Mouse (Mus musculus): Measurements from ENCODE around the gene Fam171b. TPM values are rescaled to one million over a fixed set of nuclear protein-coding genes. Genes with fewer than 3 reads are reported as not detected.

The Fam171b gene
- total RNA-seq, 2 experiments from 2014 or later, result not detected

DNA sequence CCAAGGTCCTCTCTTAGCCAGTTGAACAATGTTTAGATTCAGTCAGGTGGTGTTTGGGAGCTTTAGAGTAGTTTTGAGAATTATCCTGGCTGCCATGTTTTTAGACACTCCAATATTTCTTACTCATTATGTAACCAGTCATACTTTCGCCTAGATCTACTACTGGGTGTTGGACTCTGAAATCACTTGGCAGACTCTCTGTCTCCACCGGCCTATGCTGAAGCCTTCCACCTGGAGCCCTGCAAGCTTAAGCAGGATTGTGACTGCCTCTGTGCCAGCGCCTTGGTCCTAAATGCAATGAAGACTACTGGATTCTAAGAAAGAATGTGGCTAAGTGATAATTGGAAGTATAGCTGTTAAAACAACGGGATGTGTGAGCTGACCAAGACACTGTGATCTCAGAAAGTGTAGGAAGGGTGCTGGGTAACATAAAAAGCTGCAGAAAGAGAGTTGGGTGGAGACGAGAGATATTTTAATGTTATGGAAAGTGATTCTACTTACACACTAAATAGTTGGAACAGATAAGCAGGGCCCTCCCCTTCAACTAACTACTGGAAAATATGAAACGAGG lies 71.5 kb downstream of the Fam171b start:
- no peak for ATAC-seq (replicated peaks; ENCODE audit: poor library complexity)

GRCm38 (mm10) chr2:83893701-83894100 lies 81.3 kb downstream of the Fam171b start:
- no peak for ATAC-seq (replicated peaks; ENCODE audit: poor library complexity)

GRCm38 (mm10) chr2:83901896-83902540 lies 89.6 kb downstream of the Fam171b start:
- no peak for ATAC-seq (replicated peaks; ENCODE audit: poor library complexity)

DNA sequence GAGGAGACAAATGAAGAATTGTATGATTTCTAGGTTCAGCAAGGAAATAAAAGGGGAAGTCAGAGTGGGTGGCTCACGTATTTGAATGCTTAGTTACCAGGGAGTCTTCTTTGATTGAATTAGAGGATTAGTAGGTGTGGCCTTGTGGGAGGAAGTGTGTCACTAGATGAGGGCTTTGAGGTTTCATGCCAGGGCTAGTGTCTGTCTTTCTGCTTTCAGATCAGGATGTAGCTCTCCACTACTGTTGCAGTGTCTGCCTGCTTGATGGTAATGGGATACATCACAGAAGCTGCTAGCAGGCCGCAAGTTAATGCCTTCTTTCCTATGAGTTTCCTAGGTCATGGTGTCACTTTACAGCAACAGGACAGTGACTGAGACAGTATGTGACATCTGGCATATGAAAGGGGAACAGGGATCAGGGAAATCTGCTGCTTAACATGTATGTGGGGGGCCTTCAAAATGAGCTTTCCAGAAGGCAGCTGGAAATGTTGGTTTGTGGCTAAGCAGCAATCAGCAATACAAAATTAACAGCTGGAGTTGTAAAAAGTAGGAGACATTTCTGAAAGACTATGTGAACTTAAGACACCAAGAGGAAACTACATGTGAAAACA lies 117.1 kb downstream of the Fam171b start:
- ATAC-seq (replicated peaks; ENCODE audit: poor library complexity), result peak; percentile 100

Other genes with a start within 250 kb of the Fam171b start
- 164 and 174 TPM in 2 replicates for gene Zc3h15, start 168.2 kb upstream of the Fam171b start, total RNA-seq (2015)
- gene Zc3h15, start 168.2 kb upstream of the Fam171b start, total RNA-seq (2017), result 130 and 179 TPM in 2 replicates
- gene Itgav, start 88.2 kb upstream of the Fam171b start, total RNA-seq (2015), result 23.4 and 30.9 TPM in 2 replicates
- gene Itgav, start 88.2 kb upstream of the Fam171b start, total RNA-seq (2017), result 9.5 and 20.9 TPM in 2 replicates
- gene Zswim2, start 128.6 kb downstream of the Fam171b start, total RNA-seq (2015), result not detected in 2 replicates
- gene Zswim2, start 128.6 kb downstream of the Fam171b start, total RNA-seq (2017), result not detected in 2 replicates
- gene Gm13698, start 143.1 kb downstream of the Fam171b start, total RNA-seq (2015), result not detected in 2 replicates
- gene Gm13698, start 143.1 kb downstream of the Fam171b start, total RNA-seq (2017), result 0.07 and 0.08 TPM in 2 replicates
- not detected in 2 replicates for gene Gm13693, start 148.9 kb downstream of the Fam171b start, total RNA-seq (2015)
- gene Gm13693, start 148.9 kb downstream of the Fam171b start, total RNA-seq (2017), result 0.07 and 0.08 TPM in 2 replicates
- gene Gm13695, start 154.7 kb downstream of the Fam171b start, total RNA-seq (2015), result not detected in 2 replicates
- not detected in 2 replicates for gene Gm13695, start 154.7 kb downstream of the Fam171b start, total RNA-seq (2017)
- not detected in 2 replicates for gene Gm13696, start 160.5 kb downstream of the Fam171b start, total RNA-seq (2015)
- 0.07 and 0.08 TPM in 2 replicates for gene Gm13696, start 160.5 kb downstream of the Fam171b start, total RNA-seq (2017)
- gene Gm13694, start 166.3 kb downstream of the Fam171b start, total RNA-seq (2015), result not detected in 2 replicates
- 0.07 and 0.08 TPM in 2 replicates for gene Gm13694, start 166.3 kb downstream of the Fam171b start, total RNA-seq (2017)
- not detected in 2 replicates for gene Gm13697, start 172.1 kb downstream of the Fam171b start, total RNA-seq (2015)
- gene Gm13697, start 172.1 kb downstream of the Fam171b start, total RNA-seq (2017), result 0.07 and 0.08 TPM in 2 replicates
- not detected in 2 replicates for gene Gm13691, start 177.9 kb downstream of the Fam171b start, total RNA-seq (2015)
- 0.04 TPM in 1 of 2 replicates, not detected in the other for gene Gm13691, start 177.9 kb downstream of the Fam171b start, total RNA-seq (2017)